Mouse (Mus musculus): ENCODE measurements around the gene Pik3cb.

The Pik3cb gene

DNA sequence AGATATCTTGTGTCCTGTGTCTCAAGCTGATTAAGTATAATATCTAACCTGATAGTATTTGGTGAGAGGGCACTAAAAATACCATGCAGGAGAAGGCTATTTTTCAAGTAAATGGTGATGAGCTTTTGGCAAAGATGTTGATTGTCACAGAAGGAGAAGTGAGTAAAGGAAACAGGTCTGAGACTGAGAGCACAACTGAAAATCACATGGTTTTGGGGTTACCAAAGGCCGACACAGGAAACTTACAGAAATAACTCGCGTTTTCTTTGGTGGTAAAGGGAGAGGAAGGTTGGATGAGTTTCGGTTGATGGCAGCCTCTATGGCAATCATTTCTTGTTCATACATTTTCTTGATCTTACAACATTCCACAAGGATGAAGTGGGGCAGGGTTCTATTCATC is 50.5 kb downstream of the Pik3cb start:
- in situ Hi-C loops (cut with MboI, MseI), result no loop called here

DNA sequence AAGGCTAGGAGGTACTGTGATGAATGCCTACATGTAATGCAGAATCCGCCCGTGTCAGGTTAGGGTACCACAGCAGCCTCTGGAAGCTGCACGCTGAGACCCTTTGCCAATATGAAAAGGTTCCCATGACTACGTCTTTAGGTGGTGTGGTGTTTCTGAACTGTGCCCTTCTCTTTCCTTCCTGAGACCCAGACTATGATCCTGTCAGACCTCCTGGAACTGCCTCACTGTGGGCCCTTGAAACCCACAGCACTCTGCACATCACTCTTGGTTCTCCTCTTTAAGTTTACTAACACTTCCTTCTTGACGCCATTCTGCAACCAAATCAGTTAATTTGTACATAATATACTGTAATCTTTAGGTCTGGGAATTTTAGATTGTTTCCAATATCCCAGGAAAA is 58.7 kb downstream of the Pik3cb start:
- in situ Hi-C loops (cut with MboI, MseI), result no loop called here

- in situ Hi-C loops (cut with MboI, MseI), result no loop called here
These were observed 59.1 kb downstream of the Pik3cb start for GRCm38 (mm10) chr9:99081308-99081707.

DNA sequence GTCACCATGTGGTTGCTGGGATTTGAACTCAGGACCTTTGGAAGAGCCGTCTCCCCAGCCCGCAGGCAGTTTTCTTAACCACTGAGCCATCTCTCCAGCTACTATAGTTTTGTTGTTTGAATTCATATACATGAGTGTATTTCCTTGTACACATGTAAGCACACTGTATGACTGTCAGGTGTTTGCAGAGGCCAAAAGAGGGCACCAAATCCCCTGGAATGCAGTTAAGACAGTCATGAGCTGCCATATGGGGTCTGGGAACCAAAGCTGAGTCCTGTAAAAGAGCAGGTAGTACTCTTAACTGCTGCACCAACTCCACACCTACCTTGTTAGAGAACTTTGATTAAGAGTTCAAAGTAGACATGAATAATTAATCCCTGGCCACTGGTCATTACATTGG is 59.8 kb downstream of the Pik3cb start:
- in situ Hi-C loops (cut with MboI, MseI), result no loop called here

GRCm38 (mm10) chr9:99074462-99074861 is 66.0 kb downstream of the Pik3cb start:
- in situ Hi-C loops (cut with MboI, MseI), result no loop called here

- in situ Hi-C loops (cut with MboI, MseI), result no loop called here
These were observed 67.9 kb downstream of the Pik3cb start for GRCm38 (mm10) chr9:99072538-99072937.

DNA sequence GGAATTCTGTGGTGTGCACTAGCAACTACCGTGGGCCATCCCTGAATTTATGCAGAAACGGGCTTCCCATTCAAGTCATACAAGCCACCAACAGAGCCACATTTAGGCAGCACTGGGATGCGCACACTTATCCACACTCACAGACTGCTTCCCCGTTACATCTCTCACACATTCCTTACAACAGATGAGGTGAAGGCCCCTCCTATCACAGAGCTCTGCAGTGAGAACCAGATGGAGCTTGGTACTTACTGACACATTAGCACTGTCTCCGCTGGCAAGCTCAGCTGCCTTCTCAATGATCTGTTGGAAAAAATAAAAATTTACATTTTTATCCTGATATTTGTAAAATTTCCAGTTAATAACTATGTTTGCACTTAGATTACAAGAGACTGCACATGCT is 75.1 kb downstream of the Pik3cb start:
- in situ Hi-C loops (cut with MboI, MseI), result loop anchor here (10.0 kb wide), 1 partner anchor 389 kb away; the partner anchor contains the start of gene Nme9

GRCm38 (mm10) chr9:99064216-99064615 is 76.2 kb downstream of the Pik3cb start:
- in situ Hi-C loops (cut with MboI, MseI), result loop anchor here (5.0 to 10.0 kb wide), 3 partner anchors 178 to 391 kb away; partner anchors contain the start of genes Cep70 and Nme9

DNA sequence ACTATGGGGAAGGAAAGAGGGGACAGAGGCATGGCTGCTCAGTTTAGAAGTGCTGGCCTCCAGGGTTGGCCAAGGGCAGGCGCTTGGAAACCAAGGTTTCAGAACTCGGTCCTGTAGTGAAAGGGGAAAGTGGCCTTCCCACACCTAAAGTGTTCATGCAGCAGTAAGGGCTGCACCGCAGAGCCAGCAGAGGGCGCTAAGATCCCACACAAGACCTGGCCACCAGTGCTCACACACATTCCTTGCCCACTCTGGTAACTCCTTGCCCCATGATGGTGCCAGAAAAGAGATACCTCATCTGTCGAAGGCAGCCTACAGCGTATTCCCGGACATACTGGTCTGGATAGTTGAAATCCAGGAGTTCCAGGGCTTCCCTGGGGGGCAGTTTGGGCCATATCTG is 77.9 kb downstream of the Pik3cb start:
- in situ Hi-C loops (cut with MboI, MseI), result loop anchor here (5.0 to 10.0 kb wide), 3 partner anchors 180 to 392 kb away; partner anchors contain the start of genes Cep70 and Nme9

DNA sequence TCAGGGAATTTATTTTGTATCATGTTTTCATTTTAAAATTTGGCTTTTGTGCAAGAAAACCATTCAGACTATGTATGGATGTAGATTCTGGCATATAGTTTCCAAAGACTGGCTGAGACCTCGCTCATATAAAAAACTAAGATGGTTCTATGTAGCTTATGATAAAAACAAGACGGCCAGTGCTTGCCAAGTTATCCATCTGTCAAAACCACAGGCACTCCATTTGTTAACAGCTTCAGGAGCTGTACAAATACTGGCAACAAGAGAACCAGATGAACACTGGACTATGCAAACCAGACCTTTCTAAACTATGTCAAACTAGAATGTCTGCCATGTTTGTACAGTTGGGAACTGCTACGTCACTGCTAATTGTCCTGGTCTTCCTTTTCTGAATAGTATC is 82.7 kb downstream of the Pik3cb start:
- in situ Hi-C loops (cut with MboI, MseI), result no loop called here

- in situ Hi-C loops (cut with MboI, MseI), result no loop called here
These were observed 90.7 kb downstream of the Pik3cb start for GRCm38 (mm10) chr9:99049760-99050159.

GRCm38 (mm10) chr9:99048724-99049250 is 91.6 kb downstream of the Pik3cb start:
- in situ Hi-C loops (cut with MboI, MseI), result no loop called here

- in situ Hi-C loops (cut with MboI, MseI), result no loop called here
These were observed 95.7 kb downstream of the Pik3cb start for GRCm38 (mm10) chr9:99044761-99045160.

GRCm38 (mm10) chr9:99042641-99043040 is 97.8 kb downstream of the Pik3cb start:
- in situ Hi-C loops (cut with MboI, MseI), result no loop called here

DNA sequence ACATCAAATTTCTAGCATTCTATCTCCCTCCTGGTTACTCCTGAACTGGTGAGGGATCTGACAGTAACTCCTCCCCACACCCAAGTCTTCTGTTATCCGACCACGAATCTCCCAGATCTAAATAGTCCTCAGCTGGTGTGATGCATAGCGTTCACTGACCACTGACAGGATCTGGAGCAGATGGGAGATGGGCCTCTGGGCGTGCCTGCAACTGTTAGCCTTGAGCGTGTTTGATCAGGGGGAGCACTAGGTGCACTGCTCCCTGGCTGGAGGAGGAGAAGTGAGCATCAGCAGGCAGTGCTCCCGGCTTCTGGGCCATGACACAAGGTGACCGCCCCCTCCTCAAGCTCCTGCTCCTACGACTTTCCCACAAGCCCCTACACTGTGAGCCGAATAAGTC is 98.4 kb downstream of the Pik3cb start:
- in situ Hi-C loops (cut with MboI, MseI), result no loop called here

- in situ Hi-C loops (cut with MboI, MseI), result no loop called here
These were observed 104.8 kb downstream of the Pik3cb start, which contains the start of gene Gm1123 for GRCm38 (mm10) chr9:99035575-99035974. Gene Gm1123, minus strand, starts transcription at chr9:99035715.

- in situ Hi-C loops (cut with MboI, MseI), result no loop called here
These were observed 106.3 kb downstream of the Pik3cb start for GRCm38 (mm10) chr9:99034111-99034510.

GRCm38 (mm10) chr9:99032031-99032430 is 108.4 kb downstream of the Pik3cb start:
- in situ Hi-C loops (cut with MboI, MseI), result no loop called here

GRCm38 (mm10) chr9:99021751-99022150 is 118.7 kb downstream of the Pik3cb start:
- in situ Hi-C loops (cut with MboI, MseI), result no loop called here

- in situ Hi-C loops (cut with MboI, MseI), result no loop called here
These were observed 119.3 kb downstream of the Pik3cb start for GRCm38 (mm10) chr9:99021166-99021565.

- in situ Hi-C loops (cut with MboI, MseI), result no loop called here
These were observed 122.7 kb downstream of the Pik3cb start for GRCm38 (mm10) chr9:99017679-99018078.

GRCm38 (mm10) chr9:99016759-99017158 is 123.7 kb downstream of the Pik3cb start:
- in situ Hi-C loops (cut with MboI, MseI), result no loop called here

DNA sequence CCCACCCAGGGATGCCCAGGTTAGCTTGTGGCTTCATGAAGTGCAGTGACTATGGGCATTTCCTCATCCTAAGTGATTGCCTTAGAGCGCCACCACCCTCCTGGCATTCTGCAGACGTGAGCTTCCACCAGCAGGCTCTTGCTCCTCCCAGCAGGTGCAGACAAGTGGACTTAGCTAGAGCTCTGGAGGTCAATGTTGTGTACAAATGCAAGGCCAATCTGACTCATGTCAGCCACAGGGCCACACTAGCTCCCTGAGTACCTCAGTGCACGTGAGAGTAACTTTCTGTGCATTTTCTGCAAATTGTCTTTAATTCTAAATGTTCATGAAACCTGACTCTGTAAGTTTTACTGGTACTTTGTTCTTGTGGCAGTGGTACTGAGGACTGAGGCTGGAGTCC is 124.1 kb downstream of the Pik3cb start:
- in situ Hi-C loops (cut with MboI, MseI), result no loop called here

- in situ Hi-C loops (cut with MboI, MseI), result loop anchor here (10.0 kb wide), 1 partner anchor 1445 kb away; no protein-coding TSS in a partner anchor
These were observed 130.6 kb downstream of the Pik3cb start for GRCm38 (mm10) chr9:99009898-99010199.

Measured in T-helper 1 cell (primary cell).